Mouse (Mus musculus) embryonic facial prominence, embryonic 15.5 days (tissue): ENCODE results near the gene Tfdp1. TPM values are rescaled to one million over a fixed set of nuclear protein-coding genes. Genes with fewer than 3 reads are reported as not detected.
A peak's percentile ranks its signal among the peaks of the same experiment; 100 is the strongest.

Experiments
- ATAC-seq: fragments of 200-750 bp; cut with Nextera tagmentation; 2 replicates; pipeline ENCODE4 v1.8.0; 2017; ENCODE audit warnings: low read depth, moderate TSS enrichment; ENCODE audit not compliant: insufficient number of reproducible peaks, low FRiP score, low TSS enrichment
- H3K27ac ChIP-seq: fragments of 300-500 bp; sonication (generic); replicated peaks from 2 replicates; pipeline ENCODE4 v1.5.1; 2015; ENCODE audit warnings: mild to moderate bottlenecking, inconsistent platforms
- H3K27me3 ChIP-seq: fragments of 300-500 bp; sonication (generic); 2 replicates; pipeline ENCODE4 v1.6.1; 2015; ENCODE audit warnings: inconsistent platforms
- H3K36me3 ChIP-seq: fragments of 300-500 bp; sonication (generic); 2 replicates; pipeline ENCODE4 v1.6.1; 2015; ENCODE audit warnings: mild to moderate bottlenecking, inconsistent platforms
- H3K4me1 ChIP-seq: fragments of 300-500 bp; sonication (generic); 2 replicates; pipeline ENCODE4 v1.6.1; 2015; ENCODE audit warnings: inconsistent platforms
- H3K4me2 ChIP-seq: fragments of 300-500 bp; sonication (generic); replicated peaks from 2 replicates; pipeline ENCODE4 v1.6.1; 2015; ENCODE audit warnings: mild to moderate bottlenecking, inconsistent platforms
- H3K4me3 ChIP-seq: fragments of 300-500 bp; sonication (generic); replicated peaks from 2 replicates; pipeline ENCODE4 v1.5.1; 2015; ENCODE audit warnings: mild to moderate bottlenecking, inconsistent platforms
- H3K9ac ChIP-seq: fragments of 300-500 bp; sonication (generic); 2 replicates; pipeline ENCODE4 v1.6.1; 2015; ENCODE audit warnings: inconsistent platforms
- H3K9me3 ChIP-seq: fragments of 300-500 bp; sonication (generic); replicated peaks from 2 replicates; pipeline ENCODE4 v1.6.1; 2016; ENCODE audit warnings: inconsistent platforms
- WGBS: fragments of 180-500 bp; shearing (Covaris S2); methylation state at CpG from one replicate; pipeline ENCODE4 v1.1.7; 2015; 5-methylcytosine and 5-hydroxymethylcytosine counted together
- polyA plus RNA-seq: library from polyadenylated mRNA; unstranded; fragments of >200 nt; fragmentation: Nextera tagmentation; extraction: Ambion mirVana; gene quantifications from 2 replicates; pipeline ENCODE4 v1.2.1, GENCODE M21; 2015

The Tfdp1 gene
- 153 and 154 TPM in 2 replicates for polyA plus RNA-seq

- peak within 1 kb of the TSS; percentile 83 for H3K4me3 ChIP-seq
- peak within 1 kb of the TSS; percentile 97 for H3K9ac ChIP-seq
- H3K27ac ChIP-seq = peak within 1 kb of the TSS; percentile 66
- H3K4me2 ChIP-seq = peak within 1 kb of the TSS; percentile 74
- H3K27me3 ChIP-seq = no peaks in the 10 kb centered on the region
- H3K4me1 ChIP-seq = peaks cover 19% of the 10 kb centered on the region
- WGBS = under 1% methylated on average over 44 of the region's 72 CpGs
- ATAC-seq = peak; percentile 91
- H3K36me3 ChIP-seq = peaks cover 27% of the 10 kb centered on the region
- H3K9me3 ChIP-seq = no peaks in the 10 kb centered on the region
Measured at GRCm38 (mm10) chr8:13338255-13338860, at the start of gene Tfdp1. Tfdp1 (plus strand) TSS chr8:13338751.

GRCm38 (mm10) chr8:13292364-13292763 is 46.2 kb upstream of the Tfdp1 start:
- H3K36me3 ChIP-seq = peaks cover 48% of the 10 kb centered on the region
- no peaks in the 10 kb centered on the region for H3K27me3 ChIP-seq
- no peak for ATAC-seq
- 29% methylated on average over 9 of the region's 9 CpGs for WGBS
- no peak overlapping the region for H3K27ac ChIP-seq
- no peak overlapping the region for H3K4me3 ChIP-seq
- no peak overlapping the region for H3K4me2 ChIP-seq
- H3K4me1 ChIP-seq = peaks cover 8% of the 10 kb centered on the region; the same call in 1 of the 2 replicates
- no peak overlapping the region for H3K9ac ChIP-seq
- no peaks in the 10 kb centered on the region for H3K9me3 ChIP-seq

- Histone ChIP-seq H3K4me2 (no peak overlapping the region), H3K27ac (no peak overlapping the region), H3K27me3 (no peaks in the 10 kb centered on the region), H3K9ac (no peak overlapping the region), H3K9me3 (no peaks in the 10 kb centered on the region), H3K4me1 (peaks cover 5% of the 10 kb centered on the region; the same call in 1 of the 2 replicates), H3K4me3 (no peak overlapping the region), H3K36me3 (peaks cover 52% of the 10 kb centered on the region)
- ATAC-seq = no peak
- WGBS = 88% methylated on average over 9 of the region's 9 CpGs
Measured at GRCm38 (mm10) chr8:13293677-13294470, 44.7 kb upstream of the Tfdp1 start.

- Histone ChIP-seq H3K36me3 (peaks cover 79% of the 10 kb centered on the region), H3K4me1 (no peaks in the 10 kb centered on the region), H3K9me3 (no peaks in the 10 kb centered on the region), H3K4me2 (no peak overlapping the region), H3K9ac (no peak overlapping the region), H3K4me3 (no peak overlapping the region), H3K27me3 (no peaks in the 10 kb centered on the region), H3K27ac (no peak overlapping the region)
- ATAC-seq = no peak
- 94% methylated on average over 8 of the region's 8 CpGs for WGBS
Measured at GRCm38 (mm10) chr8:13299571-13299970, 39.0 kb upstream of the Tfdp1 start.

GRCm38 (mm10) chr8:13301036-13301435 is 37.5 kb upstream of the Tfdp1 start:
- H3K4me2 ChIP-seq = no peak overlapping the region
- no peaks in the 10 kb centered on the region for H3K4me1 ChIP-seq
- H3K27ac ChIP-seq = no peak overlapping the region
- no peaks in the 10 kb centered on the region for H3K9me3 ChIP-seq
- H3K27me3 ChIP-seq = no peaks in the 10 kb centered on the region
- H3K4me3 ChIP-seq = no peak overlapping the region
- H3K9ac ChIP-seq = no peak overlapping the region
- ATAC-seq = no peak
- WGBS = 94% methylated on average over 7 of the region's 7 CpGs
- peaks cover 79% of the 10 kb centered on the region for H3K36me3 ChIP-seq

GRCm38 (mm10) chr8:13305459-13305858 is 33.1 kb upstream of the Tfdp1 start:
- H3K4me1 ChIP-seq = no peaks in the 10 kb centered on the region
- 93% methylated on average over 6 of the region's 6 CpGs for WGBS
- H3K4me3 ChIP-seq = no peak overlapping the region
- no peak for ATAC-seq
- H3K9me3 ChIP-seq = no peaks in the 10 kb centered on the region
- no peak overlapping the region for H3K4me2 ChIP-seq
- H3K36me3 ChIP-seq = peaks cover 71% of the 10 kb centered on the region
- H3K9ac ChIP-seq = no peak overlapping the region
- H3K27ac ChIP-seq = no peak overlapping the region
- no peaks in the 10 kb centered on the region for H3K27me3 ChIP-seq

GRCm38 (mm10) chr8:13305884-13306283 is 32.7 kb upstream of the Tfdp1 start:
- H3K27me3 ChIP-seq = no peaks in the 10 kb centered on the region
- no peak for ATAC-seq
- WGBS = 96% methylated on average over 4 of the region's 4 CpGs
- H3K4me1 ChIP-seq = no peaks in the 10 kb centered on the region
- H3K27ac ChIP-seq = no peak overlapping the region
- H3K9ac ChIP-seq = no peak overlapping the region
- no peak overlapping the region for H3K4me3 ChIP-seq
- no peaks in the 10 kb centered on the region for H3K9me3 ChIP-seq
- peaks cover 71% of the 10 kb centered on the region for H3K36me3 ChIP-seq
- H3K4me2 ChIP-seq = no peak overlapping the region

- Histone ChIP-seq H3K4me3 (no peak overlapping the region), H3K4me1 (no peaks in the 10 kb centered on the region), H3K36me3 (peaks cover 71% of the 10 kb centered on the region), H3K9ac (no peak overlapping the region), H3K9me3 (no peaks in the 10 kb centered on the region), H3K4me2 (no peak overlapping the region), H3K27me3 (no peaks in the 10 kb centered on the region), H3K27ac (no peak overlapping the region)
- no peak for ATAC-seq
- WGBS = 86% methylated on average over 7 of the region's 7 CpGs
Measured at GRCm38 (mm10) chr8:13306309-13306909, 32.1 kb upstream of the Tfdp1 start.

- Histone ChIP-seq H3K9ac (no peak overlapping the region), H3K4me2 (no peak overlapping the region), H3K4me3 (no peak overlapping the region), H3K4me1 (no peaks in the 10 kb centered on the region), H3K9me3 (no peaks in the 10 kb centered on the region), H3K36me3 (peaks cover 67% of the 10 kb centered on the region), H3K27me3 (no peaks in the 10 kb centered on the region), H3K27ac (no peak overlapping the region)
- no peak for ATAC-seq
- 83% methylated on average over 9 of the region's 9 CpGs for WGBS
Measured at GRCm38 (mm10) chr8:13306916-13307315, 31.6 kb upstream of the Tfdp1 start.

GRCm38 (mm10) chr8:13314922-13315321 is 23.6 kb upstream of the Tfdp1 start:
- Histone ChIP-seq H3K27ac (no peak overlapping the region), H3K9me3 (no peaks in the 10 kb centered on the region), H3K4me2 (no peak overlapping the region), H3K36me3 (peaks cover 59% of the 10 kb centered on the region), H3K4me3 (no peak overlapping the region), H3K27me3 (no peaks in the 10 kb centered on the region), H3K9ac (no peak overlapping the region), H3K4me1 (no peaks in the 10 kb centered on the region)
- WGBS = 84% methylated on average over 3 of the region's 3 CpGs
- ATAC-seq = no peak

GRCm38 (mm10) chr8:13316671-13317070 is 21.9 kb upstream of the Tfdp1 start:
- no peaks in the 10 kb centered on the region for H3K27me3 ChIP-seq
- H3K9ac ChIP-seq = no peak overlapping the region
- no peak overlapping the region for H3K27ac ChIP-seq
- H3K9me3 ChIP-seq = no peaks in the 10 kb centered on the region
- no peak overlapping the region for H3K4me3 ChIP-seq
- 90% methylated on average over 10 of the region's 10 CpGs for WGBS
- no peak overlapping the region for H3K4me2 ChIP-seq
- H3K4me1 ChIP-seq = no peaks in the 10 kb centered on the region
- H3K36me3 ChIP-seq = peaks cover 53% of the 10 kb centered on the region
- no peak for ATAC-seq
